Mouse (Mus musculus) layer of hippocampus, adult 18-20 months (tissue): ENCODE measurements around the gene Kcnn3. TPM values are rescaled to one million over a fixed set of nuclear protein-coding genes. Genes with fewer than 3 reads are reported as not detected.
A peak's percentile ranks its signal among the peaks of the same experiment; 100 is the strongest.

Source experiments
- DNase-seq, 2 experiments: peaks; one replicate each; pipeline ENCODE4 v3.0.0; 2022; ENCODE audit warnings: low spot score in 2 of 2
- total RNA-seq, 2 experiments: library from RNA; stranded (reverse); gene quantifications; 2 replicates each; pipeline ENCODE4 v1.2.3; 2021

Kcnn3 gene
- total RNA-seq, 2 experiments from 2014 or later: 24.6 to 26.6 TPM

GRCm38 (mm10) chr3:89558972-89559910 lies 39.3 kb downstream of the Kcnn3 start:
- no peak for DNase-seq

DNA sequence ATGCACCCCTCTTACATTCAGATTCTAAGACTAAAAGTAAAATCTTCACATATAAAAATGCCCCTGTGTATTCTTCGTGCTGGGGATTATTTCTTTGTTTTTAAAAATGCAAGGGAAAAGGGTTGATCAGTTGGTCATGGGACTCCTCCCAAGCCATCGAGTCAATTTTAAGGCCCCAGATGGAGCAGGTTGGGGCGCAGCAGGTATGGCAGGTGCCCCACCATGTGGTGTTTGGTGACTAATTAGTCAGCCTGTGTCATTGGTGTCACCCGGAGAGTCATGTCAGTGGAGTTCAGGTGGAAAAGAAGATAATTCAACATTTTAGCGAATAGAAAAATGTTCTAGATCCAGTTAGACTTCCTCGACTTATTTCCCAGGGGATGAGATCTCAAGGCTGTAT lies 41.4 kb downstream of the Kcnn3 start:
- DNase-seq: no peak

GRCm38 (mm10) chr3:89565371-89565770 lies 45.4 kb downstream of the Kcnn3 start:
- no peak for DNase-seq

DNA sequence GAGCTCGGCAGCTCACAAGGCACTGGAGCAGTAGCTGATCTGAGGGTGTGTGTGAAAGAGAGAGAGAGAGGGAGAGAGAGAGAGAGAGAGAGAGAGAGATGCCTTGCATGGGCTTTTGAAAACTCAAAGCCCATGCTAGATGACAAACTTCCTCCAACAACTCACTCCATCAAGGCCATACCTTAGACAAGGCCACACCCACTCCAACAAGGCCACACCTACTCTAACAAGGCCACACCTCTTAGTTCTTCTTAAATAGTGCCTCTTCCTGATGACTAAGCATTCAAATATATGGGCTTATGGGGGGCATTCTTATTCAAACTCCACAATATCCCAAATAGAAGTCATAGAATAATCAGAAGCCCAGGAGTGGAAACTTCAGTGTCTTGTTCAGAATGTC lies 49.1 kb downstream of the Kcnn3 start:
- DNase-seq: no peak

GRCm38 (mm10) chr3:89569707-89570324 lies 49.9 kb downstream of the Kcnn3 start:
- DNase-seq: no peak

DNA sequence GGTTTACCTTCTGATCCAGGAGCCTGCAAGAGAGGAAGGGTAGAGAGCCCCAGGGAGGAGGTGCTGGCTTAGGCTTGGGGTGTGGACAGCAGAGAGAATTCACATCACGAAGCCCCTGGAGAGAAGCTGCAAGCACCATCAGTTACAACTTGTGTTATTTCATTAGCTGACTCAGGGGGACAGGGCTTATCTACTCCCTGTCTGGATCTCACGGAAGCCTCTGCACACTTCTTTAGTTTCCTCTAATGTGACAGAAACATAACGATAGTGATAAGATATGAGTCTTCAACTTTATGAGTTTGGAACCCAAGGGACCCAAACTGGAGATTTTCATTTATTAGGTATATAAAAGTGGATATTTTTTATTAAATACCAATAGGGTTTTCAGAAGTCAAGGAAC lies 50.4 kb downstream of the Kcnn3 start:
- DNase-seq: no peak

DNA sequence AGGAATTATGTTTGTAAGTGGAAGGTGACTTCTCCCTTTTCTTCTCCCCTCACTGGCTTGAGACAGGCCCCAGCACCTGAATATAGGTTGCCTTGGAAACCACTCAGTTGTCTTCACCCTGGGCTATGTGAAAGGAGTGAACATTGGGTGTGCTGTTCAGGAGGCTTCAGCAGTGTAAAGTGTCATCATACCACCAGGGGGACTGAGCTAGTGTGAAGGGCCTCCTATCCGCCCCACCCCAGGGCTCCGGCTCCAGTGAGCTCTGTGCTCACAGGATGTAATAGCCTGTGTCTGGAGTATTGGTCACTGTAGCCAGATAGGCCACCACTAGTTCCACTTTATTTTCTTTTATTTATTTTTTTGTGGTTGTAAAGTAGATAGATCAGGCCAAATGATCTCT lies 54.3 kb downstream of the Kcnn3 start:
- DNase-seq: no peak

DNA sequence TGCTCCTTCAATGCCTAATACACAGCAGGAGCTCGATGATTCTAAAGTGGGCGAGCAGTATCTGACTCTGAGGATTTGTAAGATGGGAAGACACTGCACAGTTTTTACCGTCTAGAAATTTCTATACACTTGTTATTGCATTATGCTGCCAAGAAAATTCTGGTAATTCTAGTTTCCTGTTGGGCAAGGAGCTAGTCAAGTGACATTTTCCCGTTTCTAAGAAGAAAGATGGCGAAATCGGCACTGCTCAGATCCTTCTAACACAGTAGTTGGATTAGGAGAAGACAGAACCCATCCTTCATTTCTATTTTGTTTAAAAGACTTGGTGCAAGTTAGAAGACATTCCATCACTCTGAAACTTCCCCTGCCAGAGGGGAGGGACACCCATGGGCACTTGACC lies 56.4 kb downstream of the Kcnn3 start:
- no peak for DNase-seq

DNA sequence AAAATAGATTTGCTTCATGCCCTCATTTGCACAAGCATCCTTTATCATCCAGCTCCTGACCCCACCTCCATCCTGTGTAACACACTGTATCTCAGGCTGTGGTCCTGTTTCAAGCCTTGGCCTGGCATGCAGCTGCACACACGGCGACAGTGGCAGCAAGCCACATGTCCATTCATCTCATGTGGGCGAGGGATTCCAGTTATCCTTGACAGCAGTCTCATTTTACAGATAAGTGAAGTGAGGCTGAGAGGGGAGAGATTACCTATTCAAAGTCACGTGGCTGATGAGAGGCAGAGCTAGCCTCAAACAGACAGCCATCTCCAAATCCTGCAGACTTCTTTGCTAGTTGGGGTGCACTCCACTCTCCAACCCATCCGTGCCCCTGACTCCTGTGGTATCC lies 57.2 kb downstream of the Kcnn3 start:
- no peak for DNase-seq

DNA sequence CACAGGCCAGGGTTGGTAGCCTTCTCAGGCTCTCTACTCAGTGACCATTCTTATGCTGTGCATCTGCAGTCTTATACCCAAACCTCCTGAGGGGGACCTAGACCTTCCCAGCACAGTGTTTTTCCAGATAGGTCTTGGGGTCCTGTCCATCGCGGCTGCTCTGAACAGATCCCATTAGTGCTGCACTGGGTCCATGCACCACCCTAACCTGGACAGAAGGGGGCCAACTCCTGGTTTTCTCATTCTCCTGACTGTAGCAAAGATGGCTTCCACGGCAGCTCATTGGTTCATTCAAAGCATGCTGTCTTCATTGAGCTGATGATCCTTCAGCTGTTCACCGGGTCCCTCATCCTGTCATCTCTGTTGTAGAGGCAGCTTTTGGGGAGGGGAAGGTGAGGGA lies 58.1 kb downstream of the Kcnn3 start:
- no peak for DNase-seq

DNA sequence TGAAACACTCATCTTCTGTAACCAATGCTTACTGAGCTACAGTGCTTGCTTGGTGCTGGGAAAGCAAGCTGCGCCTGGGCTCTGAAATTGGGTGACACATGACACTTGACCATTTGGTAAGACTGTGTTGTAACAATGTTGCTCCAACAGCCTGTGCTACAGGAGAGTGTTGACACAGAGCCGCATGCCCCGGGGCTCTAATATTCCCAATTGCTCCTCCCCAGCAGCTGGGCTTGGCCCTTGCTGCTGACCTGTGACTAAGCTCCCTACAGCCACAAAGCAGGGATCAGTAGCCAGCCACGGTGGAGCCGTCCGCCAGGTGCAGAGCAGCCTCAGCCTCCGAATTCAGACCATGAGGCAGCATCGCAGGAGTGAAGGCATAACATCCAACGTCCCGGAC lies 58.8 kb downstream of the Kcnn3 start:
- DNase-seq: no peak

DNA sequence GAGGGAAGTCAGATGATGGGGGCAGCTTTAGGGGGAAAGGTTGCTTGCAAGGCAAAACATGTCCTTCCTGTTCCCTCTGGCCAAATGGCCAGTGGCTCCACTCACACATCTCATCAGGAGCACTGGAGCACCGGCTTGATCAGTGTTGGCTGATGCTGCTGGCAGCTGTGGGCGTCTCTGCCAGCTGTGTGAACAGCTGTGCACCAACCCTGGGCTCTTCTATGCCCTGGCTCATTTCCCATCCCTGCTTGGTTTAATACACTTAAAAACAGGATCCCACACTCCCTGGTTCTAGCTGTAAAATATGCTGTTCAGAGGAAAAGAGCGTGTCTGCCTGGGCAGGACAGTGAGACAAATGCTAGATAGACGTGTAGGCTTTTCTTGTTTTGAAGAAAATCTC lies 64.3 kb downstream of the Kcnn3 start:
- DNase-seq: no peak

- no peak for DNase-seq
Observed at GRCm38 (mm10) chr3:89588436-89588835, 68.5 kb downstream of the Kcnn3 start.

GRCm38 (mm10) chr3:89589321-89589720 lies 69.4 kb downstream of the Kcnn3 start:
- DNase-seq: no peak

DNA sequence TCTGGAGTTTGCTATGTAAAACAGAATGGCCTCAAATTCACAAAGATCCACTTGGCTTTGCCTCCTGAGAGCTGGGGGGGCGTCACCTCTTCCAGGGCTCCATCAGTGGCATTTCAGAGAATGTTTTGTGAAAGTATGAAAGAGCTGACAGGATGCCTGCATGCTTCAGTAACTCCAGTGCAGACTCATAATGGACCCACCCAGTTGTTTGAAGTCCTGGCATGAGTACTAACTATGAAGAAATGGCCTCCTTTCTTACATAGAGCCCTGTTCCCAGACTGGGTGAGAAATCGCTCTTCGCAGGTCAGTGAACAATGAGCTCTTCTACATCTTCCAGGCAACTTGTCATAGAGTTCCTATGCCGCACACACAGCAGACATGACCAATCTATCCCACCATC lies 70.4 kb downstream of the Kcnn3 start:
- no peak for DNase-seq

DNA sequence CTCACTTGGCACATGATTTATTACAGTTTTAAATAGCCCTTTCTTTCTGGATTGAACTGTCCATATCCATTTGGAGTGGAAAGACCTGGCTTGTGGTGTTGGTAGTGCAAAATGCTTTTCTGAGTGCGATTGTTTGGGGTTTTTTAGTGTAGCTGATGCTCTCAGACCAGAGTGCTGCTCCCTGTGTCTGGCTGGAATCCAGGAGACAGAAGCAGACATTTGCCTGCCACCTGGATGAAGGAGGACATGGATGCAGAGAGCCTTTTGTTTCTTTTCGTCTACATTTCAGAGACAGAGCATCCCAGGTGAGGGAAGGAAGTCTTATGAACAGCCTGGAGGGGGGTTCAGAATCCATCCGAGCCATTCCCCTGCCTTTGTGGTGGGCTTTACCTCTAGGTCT lies 71.5 kb downstream of the Kcnn3 start:
- DNase-seq: no peak

GRCm38 (mm10) chr3:89592809-89593208 lies 72.8 kb downstream of the Kcnn3 start:
- no peak for DNase-seq

- no peak for DNase-seq
Observed at GRCm38 (mm10) chr3:89593524-89593923, 73.6 kb downstream of the Kcnn3 start.

GRCm38 (mm10) chr3:89598361-89598760 lies 78.4 kb downstream of the Kcnn3 start:
- DNase-seq: no peak

DNA sequence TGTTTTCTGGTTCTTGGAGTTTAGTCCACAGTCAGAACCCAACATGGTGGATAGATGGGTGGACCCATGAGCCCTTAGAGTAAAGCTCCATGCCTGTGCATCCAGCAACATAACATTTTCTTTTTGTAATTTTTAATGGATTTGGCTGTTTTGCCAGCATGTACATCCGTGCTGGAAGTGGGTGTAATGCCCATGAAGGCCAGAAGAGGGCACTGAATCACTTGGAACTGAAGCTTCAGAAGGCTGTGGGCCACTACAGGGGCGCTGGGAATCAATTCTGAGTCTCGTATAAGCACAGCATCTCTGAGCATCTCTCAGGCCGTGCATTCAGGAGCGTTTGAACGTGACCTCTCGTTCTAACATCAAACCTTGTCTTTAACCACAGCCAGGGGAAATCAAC lies 79.0 kb downstream of the Kcnn3 start:
- DNase-seq: no peak

DNA sequence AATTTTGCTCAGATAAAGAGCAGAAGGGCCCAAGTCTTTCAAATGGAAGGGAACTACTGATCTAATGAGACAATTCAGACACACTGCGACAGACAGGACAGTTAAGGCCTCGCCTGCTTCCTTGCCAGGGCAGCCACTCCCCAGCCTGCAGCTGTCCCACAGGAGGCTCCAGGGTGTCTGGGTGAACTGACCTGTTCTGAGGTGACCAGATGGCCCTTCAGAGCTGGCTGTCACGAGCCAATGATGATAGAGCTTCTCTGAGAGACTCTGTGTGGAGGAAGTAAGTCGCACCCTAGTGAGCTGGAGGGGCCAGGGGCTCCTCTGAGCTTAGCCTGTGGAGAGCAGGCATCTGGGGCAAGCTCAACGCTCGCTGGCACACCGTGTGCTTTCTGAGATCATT lies 81.1 kb downstream of the Kcnn3 start:
- no peak for DNase-seq

DNA sequence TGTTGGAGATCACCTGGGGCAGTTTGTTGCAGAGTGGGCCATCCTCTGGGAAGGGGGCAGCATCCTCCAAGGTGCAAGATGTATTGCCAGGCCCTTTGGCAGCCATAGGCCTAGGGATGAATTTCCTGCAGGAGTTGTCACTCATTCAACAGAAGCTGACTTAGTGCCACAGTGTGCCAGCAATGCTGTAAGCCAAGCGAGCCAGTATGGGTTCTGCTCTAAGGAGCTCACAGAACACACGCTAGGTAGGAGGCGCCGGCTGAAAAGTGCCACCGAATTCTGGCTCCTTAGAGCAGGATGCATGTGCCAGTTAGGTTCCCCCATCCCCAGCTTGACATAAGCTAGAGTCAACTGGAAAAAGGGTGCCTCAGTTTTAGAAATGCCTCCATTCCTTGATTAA lies 83.3 kb downstream of the Kcnn3 start:
- DNase-seq: peak in 1 of 2 experiments; percentile 51

DNA sequence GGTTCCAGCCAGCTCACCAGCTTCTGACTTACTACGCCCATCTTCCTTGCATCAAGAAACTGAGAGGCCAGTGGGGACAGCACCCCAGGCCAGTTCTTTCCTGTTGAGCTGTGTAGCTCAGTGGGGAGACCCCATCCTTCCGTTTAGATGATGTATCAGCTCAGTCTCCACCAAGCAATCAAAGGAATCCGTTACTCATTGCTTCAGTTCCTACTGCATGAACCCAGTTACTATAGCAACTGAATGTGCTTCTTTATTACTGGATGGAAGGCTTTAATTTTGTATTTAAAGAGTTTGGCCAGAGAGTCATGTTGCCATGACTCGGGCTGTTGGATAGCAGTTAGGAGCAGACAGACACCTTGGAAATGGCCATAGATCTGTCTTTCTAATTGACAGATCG lies 85.3 kb downstream of the Kcnn3 start:
- no peak for DNase-seq
